In the genomic region with DNA sequence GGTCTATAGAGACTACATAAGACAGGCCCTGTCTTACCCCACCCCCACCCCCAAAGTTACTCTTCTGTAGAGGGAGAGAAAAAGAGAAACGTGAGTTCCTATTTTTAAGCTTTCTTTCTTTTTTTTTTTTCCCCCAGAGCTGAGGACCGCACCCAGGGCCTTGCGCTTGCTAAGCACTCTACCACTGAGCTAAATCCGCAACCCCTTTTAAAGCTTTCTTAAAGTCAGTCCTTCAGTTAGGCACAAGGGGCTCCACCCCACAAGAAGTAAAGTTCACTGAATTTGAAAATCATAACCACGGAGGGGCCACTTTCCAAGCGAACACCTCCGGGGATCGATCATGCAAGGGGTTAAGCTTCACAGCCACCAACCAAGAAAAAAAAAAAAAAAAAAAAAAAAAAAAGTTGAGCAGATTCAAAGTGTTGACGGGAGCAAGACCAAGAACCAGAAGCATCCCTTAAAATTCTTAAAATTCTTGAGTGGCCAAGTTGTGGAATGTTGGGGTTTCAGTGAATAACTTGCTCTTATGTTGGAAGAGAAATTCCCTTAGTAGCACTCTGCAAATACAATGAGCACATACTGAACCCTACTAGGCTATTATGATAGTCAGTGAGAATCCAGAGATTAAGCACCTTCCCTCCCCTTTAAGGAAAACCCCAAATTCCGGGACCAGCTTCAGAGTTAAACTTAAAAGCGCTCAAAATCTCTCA, we compare ENCODE assay signal across 8 mouse cellular contexts. TPM values are rescaled to one million over a fixed set of nuclear protein-coding genes. Genes with fewer than 3 reads are reported as not detected.
A peak's percentile ranks its signal among the peaks of the same experiment; 100 is the strongest.
DNase-seq lines count a peak whose midpoint lies in the region; ATAC-seq and TF ChIP-seq lines count a peak whose summit lies in the region.

No protein-coding gene starts in this region.

- no peaks in the 10 kb centered on the region for H3K4me1 ChIP-seq in heart, embryonic 11.5 days (ENCODE audit: control insufficient read depth, insufficient read depth, low read length)
- peaks cover 67% of the 10 kb centered on the region for H3K4me1 ChIP-seq in G1E (ENCODE audit: insufficient read depth, low read depth, low read length)
- H3K4me1 ChIP-seq in heart, postnatal 0 days (ENCODE audit: control insufficient read depth, insufficient read depth): 0 out of 2 replicates have a peak, but pooled peaks cover 4% of the 10 kb centered on the region

- TF ChIP-seq CTCF in G1E (IDR thresholded peaks at IDR 0.05; ENCODE audit: low read depth, low read length): no peak
- no peak for TF ChIP-seq CTCF in heart, postnatal 0 days (IDR thresholded peaks at IDR 0.05; ENCODE audit: low read depth)

- H3K4me3 ChIP-seq in heart, embryonic 11.5 days (ENCODE audit: low read depth, low read length): peak overlapping the region; percentile 71
- H3K4me3 ChIP-seq in G1E (ENCODE audit: low read depth, low read length): peak overlapping the region; percentile 88
- peak overlapping the region; percentile 79 for H3K4me3 ChIP-seq in heart, postnatal 0 days (ENCODE audit: low read depth, low read length)

- no peak for TF ChIP-seq EP300 in heart, postnatal 0 days (IDR thresholded peaks at IDR 0.05; ENCODE audit: low read depth)

- H3K9me3 ChIP-seq in heart, embryonic 11.5 days (replicated peaks; ENCODE audit: control insufficient read depth, low read length): no peaks in the 10 kb centered on the region
- no peaks in the 10 kb centered on the region for H3K9me3 ChIP-seq in G1E (replicated peaks)
- H3K9me3 ChIP-seq in heart, postnatal 0 days (replicated peaks; ENCODE audit: control insufficient read depth, low read length): no peaks in the 10 kb centered on the region

- peak overlapping the region; percentile 74 for H3K9ac ChIP-seq in heart, embryonic 11.5 days (ENCODE audit: low read depth, low read length)
- peak overlapping the region; percentile 62 for H3K9ac ChIP-seq in heart, postnatal 0 days (replicated peaks; ENCODE audit: low read depth, low read length)

- DNase-seq in heart, adult 18-20 months: no peak
- no peak for DNase-seq in G1E (ENCODE audit: low spot score)
- no peak for DNase-seq in heart, postnatal 0 days (ENCODE audit: low spot score)
- no peak for DNase-seq in thymus, postnatal 10 days (ENCODE audit: low spot score in 2 of 2)
- DNase-seq in right cerebral cortex, postnatal 25 days: no peak

- no peaks in the 10 kb centered on the region for H3K36me3 ChIP-seq in heart, embryonic 11.5 days (ENCODE audit: control insufficient read depth, insufficient read depth, low read length)
- H3K36me3 ChIP-seq in G1E (replicated peaks): peaks cover 7% of the 10 kb centered on the region
- peaks cover 5% of the 10 kb centered on the region; the same call in 1 of the 2 replicates for H3K36me3 ChIP-seq in heart, postnatal 0 days (replicated peaks; ENCODE audit: control insufficient read depth, insufficient read depth, low read length)

- H3K4me2 ChIP-seq in heart, embryonic 11.5 days: peak overlapping the region; percentile 78
- H3K4me2 ChIP-seq in heart, postnatal 0 days (ENCODE audit: low read depth, low read length): peak overlapping the region; percentile 87

- WGBS in heart, embryonic 11.5 days (ENCODE audit: insufficient replicate concordance): 17% methylated on average over 11 of the region's 11 CpGs
- WGBS in heart, postnatal 0 days: 22% methylated on average over 11 of the region's 11 CpGs

- peak overlapping the region; percentile 36; the same call in 1 of the 2 replicates for H3K27ac ChIP-seq in heart, embryonic 11.5 days (ENCODE audit: low read depth, low read length)
- peak overlapping the region; percentile 87; the same call in 1 of the 2 replicates for H3K27ac ChIP-seq in heart, postnatal 0 days (ENCODE audit: low read depth)

- no peaks in the 10 kb centered on the region for H3K27me3 ChIP-seq in heart, embryonic 11.5 days (ENCODE audit: control insufficient read depth, insufficient read depth, low read length)
- H3K27me3 ChIP-seq in G1E (ENCODE audit: insufficient read depth, low read length): no peaks in the 10 kb centered on the region
- H3K27me3 ChIP-seq in heart, postnatal 0 days (ENCODE audit: control insufficient read depth, insufficient read depth, low read length): no peaks in the 10 kb centered on the region

- no peak for ATAC-seq in heart, embryonic 11.5 days (replicated peaks; ENCODE audit: insufficient number of reproducible peaks, low FRiP score, low TSS enrichment)
- no peak for ATAC-seq in G1E (ENCODE audit: extremely low read depth, insufficient number of reproducible peaks, low FRiP score, poor library complexity, severe bottlenecking)
- ATAC-seq in heart, postnatal 0 days (ENCODE audit: insufficient read depth, low read depth): no peak
- ATAC-seq in megakaryocyte, adult 5-6 weeks (ENCODE audit: poor library complexity, severe bottlenecking): peak; percentile 13
- no peak for ATAC-seq in activated CD4-positive, CD25-positive, alpha-beta regulatory T cell, adult 4 months

RNA-seq across cellular contexts. Expression of gene Samhd1, which starts 1.1 kb away (rescaled TPM):
- polyA plus RNA-seq in heart, embryonic 11.5 days (2014; fragmentation: Nextera tagmentation; extraction: Ambion mirVana): 20.7 and 26.4 TPM in 2 replicates
- total RNA-seq in heart, adult 18-20 months (2021): 10 to 100 TPM; 21.7 to 26.3 TPM
- total RNA-seq in G1E (2014; fragmentation: Nextera tagmentation) (153 and 177 TPM in 2 replicates), G1E (2017) (99.6 and 109 TPM in 2 replicates)
- polyA plus RNA-seq in G1E (2012): 19.9 and 23.6 TPM in 2 replicates
- 9.0 and 22.6 TPM in 2 replicates for total RNA-seq in heart, postnatal 0 days (2014; rRNA removed; ENCODE audit: low replicate concordance)
- 12.1 and 13.0 TPM in 2 replicates for polyA plus RNA-seq in heart, postnatal 0 days (2015; fragmentation: Nextera tagmentation; extraction: Ambion mirVana)
- 730 and 815 TPM in 2 replicates for total RNA-seq in megakaryocyte, adult 5-6 weeks (2015)
- 599 and 677 TPM in 2 replicates for total RNA-seq in megakaryocyte, adult 5-6 weeks (2017)
- 100 to 1,000 TPM; 574 to 641 TPM for polyA plus RNA-seq in activated CD4-positive, CD25-positive, alpha-beta regulatory T cell, adult 4 months (2017; shearing (Covaris generic))

RNA-seq across cellular contexts. Expression of gene Tldc2, which starts 47.1 kb away (rescaled TPM):
- 0.26 TPM in 1 of 2 replicates, not detected in the other for polyA plus RNA-seq in heart, embryonic 11.5 days (2014; fragmentation: Nextera tagmentation; extraction: Ambion mirVana)
- not detected for total RNA-seq in heart, adult 18-20 months (2021)
- total RNA-seq in G1E (2014; fragmentation: Nextera tagmentation) (not detected in 2 replicates), G1E (2017) (not detected in 2 replicates)
- not detected in 2 replicates for polyA plus RNA-seq in G1E (2012)
- total RNA-seq in heart, postnatal 0 days (2014; rRNA removed; ENCODE audit: low replicate concordance): not detected in 2 replicates
- polyA plus RNA-seq in heart, postnatal 0 days (2015; fragmentation: Nextera tagmentation; extraction: Ambion mirVana): not detected in 2 replicates
- total RNA-seq in megakaryocyte, adult 5-6 weeks (2015): not detected in 2 replicates
- total RNA-seq in megakaryocyte, adult 5-6 weeks (2017): not detected in 2 replicates
- not detected for polyA plus RNA-seq in activated CD4-positive, CD25-positive, alpha-beta regulatory T cell, adult 4 months (2017; shearing (Covaris generic))

RNA-seq across cellular contexts. Expression of gene Soga1, which starts 54.9 kb away (rescaled TPM):
- polyA plus RNA-seq in heart, embryonic 11.5 days (2014; fragmentation: Nextera tagmentation; extraction: Ambion mirVana): 3.4 and 3.6 TPM in 2 replicates
- 10 to 100 TPM; 10.4 to 11.0 TPM for total RNA-seq in heart, adult 18-20 months (2021)
- total RNA-seq in G1E (2014; fragmentation: Nextera tagmentation): 2.1 and 2.6 TPM in 2 replicates
- total RNA-seq in G1E (2017): 6.0 TPM in 2 replicates
- polyA plus RNA-seq in G1E (2012): 15.9 and 16.4 TPM in 2 replicates
- total RNA-seq in heart, postnatal 0 days (2014; rRNA removed; ENCODE audit: low replicate concordance): 21.0 and 48.5 TPM in 2 replicates
- 1.0 and 1.1 TPM in 2 replicates for polyA plus RNA-seq in heart, postnatal 0 days (2015; fragmentation: Nextera tagmentation; extraction: Ambion mirVana)
- total RNA-seq in megakaryocyte, adult 5-6 weeks (2015): 1.1 and 1.3 TPM in 2 replicates
- 1.6 and 1.7 TPM in 2 replicates for total RNA-seq in megakaryocyte, adult 5-6 weeks (2017)
- under 1 TPM in 1 of 2 experiments, not detected in 1; 0.05 TPM for polyA plus RNA-seq in activated CD4-positive, CD25-positive, alpha-beta regulatory T cell, adult 4 months (2017; shearing (Covaris generic))
